Mouse (Mus musculus) liver, embryonic 16.5 days (tissue): ENCODE data around the gene Tsen54. TPM values are rescaled to one million over a fixed set of nuclear protein-coding genes. Genes with fewer than 3 reads are reported as not detected.

Source experiments
- ATAC-seq: fragments of 200-750 bp; cut with Nextera tagmentation; 2 replicates; pipeline ENCODE4 v1.8.0; 2017; ENCODE audit warnings: low read depth, mild to moderate bottlenecking, moderate number of reproducible peaks, moderate library complexity
- H3K27ac ChIP-seq: fragments of 300-500 bp; sonication (generic); 2 replicates; pipeline ENCODE4 v1.5.1; 2014; ENCODE audit warnings: mild to moderate bottlenecking, low read length
- H3K27me3 ChIP-seq: fragments of 300-500 bp; sonication (generic); 2 replicates; pipeline ENCODE4 v1.6.1; 2014; ENCODE audit warnings: low read depth, low read length, mixed read lengths; ENCODE audit not compliant: control insufficient read depth, insufficient read depth
- H3K36me3 ChIP-seq: fragments of 300-500 bp; sonication (generic); 2 replicates; pipeline ENCODE4 v1.6.1; 2014; ENCODE audit warnings: mild to moderate bottlenecking; ENCODE audit not compliant: control insufficient read depth, insufficient read depth
- H3K4me1 ChIP-seq: fragments of 300-500 bp; sonication (generic); 2 replicates; pipeline ENCODE4 v1.6.1; 2014; ENCODE audit warnings: low read depth, low read length, mixed read lengths; ENCODE audit not compliant: control insufficient read depth
- H3K4me2 ChIP-seq: fragments of 300-500 bp; sonication (generic); 2 replicates; pipeline ENCODE4 v1.6.1; 2014; ENCODE audit warnings: low read depth, low read length, mixed read lengths
- H3K4me3 ChIP-seq: fragments of 300-500 bp; sonication (generic); 2 replicates; pipeline ENCODE4 v1.5.1; 2014; ENCODE audit warnings: low read depth, mild to moderate bottlenecking, low read length
- H3K9ac ChIP-seq: fragments of 300-500 bp; sonication (generic); 2 replicates; pipeline ENCODE4 v1.6.1; 2014; ENCODE audit warnings: low read depth, low read length
- H3K9me3 ChIP-seq: fragments of 300-500 bp; sonication (generic); replicated peaks from 2 replicates; pipeline ENCODE4 v1.6.1; 2016; ENCODE audit warnings: low read length; ENCODE audit not compliant: control insufficient read depth
- WGBS: fragments of 180-500 bp; shearing (Covaris S2); extraction: QIAGEN DNeasy Blood & Tissue Kit; methylation state at CpG from one replicate; pipeline ENCODE4 v1.1.7; 2014; ENCODE audit not compliant: insufficient replicate concordance; 5-methylcytosine and 5-hydroxymethylcytosine counted together
- polyA plus RNA-seq: library from polyadenylated mRNA; unstranded; fragments of >200 nt; fragmentation: Nextera tagmentation; extraction: Ambion mirVana; gene quantifications from 2 replicates; pipeline ENCODE4 v1.2.1, GENCODE M21; 2015

Gene Tsen54
- 10.2 and 12.4 TPM in 2 replicates for polyA plus RNA-seq

- H3K9ac ChIP-seq = peak within 1 kb of the TSS; percentile 86
- WGBS = 1% methylated on average over 84 of the region's 84 CpGs
- no peaks in the 10 kb centered on the region for H3K9me3 ChIP-seq
- H3K27ac ChIP-seq = peak within 1 kb of the TSS; percentile 66
- no peaks in the 10 kb centered on the region; the same call in 1 of the 2 replicates for H3K36me3 ChIP-seq
- peak within 1 kb of the TSS; percentile 85 for H3K4me3 ChIP-seq
- H3K27me3 ChIP-seq = no peaks in the 10 kb centered on the region
- peak; percentile 57 for ATAC-seq
- H3K4me1 ChIP-seq = peaks cover 34% of the 10 kb centered on the region
- H3K4me2 ChIP-seq = peak within 1 kb of the TSS; percentile 99
These were observed at the start of gene Tsen54 for GRCm38 (mm10) chr11:115814605-115815450. Tsen54 (plus strand) TSS chr11:115814724.

GRCm38 (mm10) chr11:115765103-115765606 lies 49.4 kb upstream of the Tsen54 start, which contains the start of gene Tmem94:
Tmem94 (plus strand) TSS chr11:115765433.
- H3K9me3 ChIP-seq = no peaks in the 10 kb centered on the region
- ATAC-seq = peak; percentile 95
- peak within 1 kb of the TSS; percentile 93 for H3K4me2 ChIP-seq
- peak within 1 kb of the TSS; percentile 93 for H3K4me3 ChIP-seq
- H3K27ac ChIP-seq = peak within 1 kb of the TSS; percentile 78
- peak within 1 kb of the TSS; percentile 95 for H3K9ac ChIP-seq
- peaks cover 23% of the 10 kb centered on the region for H3K4me1 ChIP-seq
- WGBS = under 1% methylated on average over 31 of the region's 32 CpGs
- no peaks in the 10 kb centered on the region for H3K36me3 ChIP-seq
- no peaks in the 10 kb centered on the region for H3K27me3 ChIP-seq

GRCm38 (mm10) chr11:115765607-115766141 lies 48.9 kb upstream of the Tsen54 start:
- Histone ChIP-seq H3K4me3 (peak overlapping the region; percentile 93), H3K4me2 (peak overlapping the region; percentile 93), H3K36me3 (no peaks in the 10 kb centered on the region), H3K27ac (peak overlapping the region; percentile 78), H3K4me1 (peaks cover 28% of the 10 kb centered on the region), H3K27me3 (no peaks in the 10 kb centered on the region), H3K9ac (peak overlapping the region; percentile 95), H3K9me3 (no peaks in the 10 kb centered on the region)
- whole genome bisulfite sequencing = 0% methylated on average over 34 of the region's 34 CpGs
- peak; percentile 75 for ATAC-seq

GRCm38 (mm10) chr11:115766356-115766943 lies 48.1 kb upstream of the Tsen54 start:
- whole genome bisulfite sequencing = 40% methylated on average over 13 of the region's 13 CpGs
- H3K4me2 ChIP-seq = peak overlapping the region; percentile 93
- no peaks in the 10 kb centered on the region for H3K36me3 ChIP-seq
- H3K27me3 ChIP-seq = no peaks in the 10 kb centered on the region
- H3K9ac ChIP-seq = peak overlapping the region; percentile 95
- no peaks in the 10 kb centered on the region for H3K9me3 ChIP-seq
- ATAC-seq = no peak
- H3K27ac ChIP-seq = peak overlapping the region; percentile 78
- peaks cover 33% of the 10 kb centered on the region for H3K4me1 ChIP-seq
- peak overlapping the region; percentile 93 for H3K4me3 ChIP-seq

- H3K4me1 ChIP-seq = peaks cover 33% of the 10 kb centered on the region
- H3K27ac ChIP-seq = no peak overlapping the region
- 69% methylated on average over 8 of the region's 8 CpGs for WGBS
- no peaks in the 10 kb centered on the region for H3K27me3 ChIP-seq
- H3K9ac ChIP-seq = no peak overlapping the region; the same call in 1 of the 2 replicates
- ATAC-seq = no peak
- H3K4me3 ChIP-seq = no peak overlapping the region
- H3K9me3 ChIP-seq = no peaks in the 10 kb centered on the region
- H3K4me2 ChIP-seq = peak overlapping the region; percentile 93
- no peaks in the 10 kb centered on the region for H3K36me3 ChIP-seq
These were observed 47.5 kb upstream of the Tsen54 start for GRCm38 (mm10) chr11:115766981-115767380.

GRCm38 (mm10) chr11:115768896-115769295 lies 45.6 kb upstream of the Tsen54 start:
- H3K4me1 ChIP-seq = peaks cover 36% of the 10 kb centered on the region
- no peak overlapping the region for H3K27ac ChIP-seq

GRCm38 (mm10) chr11:115774653-115775052 lies 39.9 kb upstream of the Tsen54 start:
- no peak overlapping the region for H3K4me3 ChIP-seq
- H3K4me2 ChIP-seq = no peak overlapping the region
- H3K9ac ChIP-seq = no peak overlapping the region
- H3K27me3 ChIP-seq = no peaks in the 10 kb centered on the region
- H3K4me1 ChIP-seq = peaks cover 43% of the 10 kb centered on the region
- 47% methylated on average over 4 of the region's 4 CpGs for WGBS
- ATAC-seq = no peak
- H3K27ac ChIP-seq = no peak overlapping the region
- no peaks in the 10 kb centered on the region for H3K36me3 ChIP-seq
- no peaks in the 10 kb centered on the region for H3K9me3 ChIP-seq

More at GRCm38 (mm10) chr11:115768896-115769295, 45.6 kb upstream of the Tsen54 start:
- no peaks in the 10 kb centered on the region for H3K9me3 ChIP-seq
- H3K27me3 ChIP-seq = no peaks in the 10 kb centered on the region
- H3K4me2 ChIP-seq = no peak overlapping the region
- ATAC-seq = no peak
- no peaks in the 10 kb centered on the region for H3K36me3 ChIP-seq
- no peak overlapping the region for H3K9ac ChIP-seq
- no peak overlapping the region for H3K4me3 ChIP-seq
- WGBS = 75% methylated on average over 3 of the region's 3 CpGs

GRCm38 (mm10) chr11:115775821-115776665 lies 38.5 kb upstream of the Tsen54 start:
- Histone ChIP-seq H3K4me2 (no peak overlapping the region), H3K36me3 (no peaks in the 10 kb centered on the region), H3K4me3 (no peak overlapping the region), H3K27me3 (no peaks in the 10 kb centered on the region), H3K9ac (no peak overlapping the region), H3K27ac (no peak overlapping the region), H3K9me3 (no peaks in the 10 kb centered on the region), H3K4me1 (peaks cover 43% of the 10 kb centered on the region)
- ATAC-seq = no peak
- WGBS = 73% methylated on average over 18 of the region's 18 CpGs
